Mouse (Mus musculus) embryonic facial prominence, embryonic 13.5 days (tissue): ENCODE measurements around the gene Ext2. TPM values are rescaled to one million over a fixed set of nuclear protein-coding genes. Genes with fewer than 3 reads are reported as not detected.

Experiments used
- ATAC-seq: fragments of 200-750 bp; cut with Nextera tagmentation; 2 replicates; pipeline ENCODE4 v1.8.0; 2017; ENCODE audit warnings: low read depth; ENCODE audit not compliant: insufficient number of reproducible peaks, insufficient read depth, low FRiP score, low TSS enrichment
- H3K27ac ChIP-seq: fragments of 300-500 bp; sonication (generic); 2 replicates; pipeline ENCODE4 v1.5.1; 2015; ENCODE audit warnings: moderate library complexity, mild to moderate bottlenecking, inconsistent platforms
- H3K27me3 ChIP-seq: fragments of 300-500 bp; sonication (generic); 2 replicates; pipeline ENCODE4 v1.6.1; 2015; ENCODE audit warnings: mild to moderate bottlenecking, inconsistent platforms
- H3K36me3 ChIP-seq: fragments of 300-500 bp; sonication (generic); 2 replicates; pipeline ENCODE4 v1.6.1; 2015; ENCODE audit warnings: mild to moderate bottlenecking, inconsistent platforms
- H3K4me1 ChIP-seq: fragments of 300-500 bp; sonication (generic); 2 replicates; pipeline ENCODE4 v1.6.1; 2015; ENCODE audit warnings: inconsistent platforms
- H3K4me2 ChIP-seq: fragments of 300-500 bp; sonication (generic); 2 replicates; pipeline ENCODE4 v1.6.1; 2015; ENCODE audit warnings: moderate library complexity, mild to moderate bottlenecking, inconsistent platforms
- H3K4me3 ChIP-seq: fragments of 300-500 bp; sonication (generic); 2 replicates; pipeline ENCODE4 v1.5.1; 2015; ENCODE audit warnings: mild to moderate bottlenecking, inconsistent platforms
- H3K9ac ChIP-seq: fragments of 300-500 bp; sonication (generic); 2 replicates; pipeline ENCODE4 v1.6.1; 2015; ENCODE audit warnings: mild to moderate bottlenecking, inconsistent platforms
- H3K9me3 ChIP-seq: fragments of 300-500 bp; sonication (generic); 2 replicates; pipeline ENCODE4 v1.6.1; 2016; ENCODE audit warnings: inconsistent platforms
- WGBS: fragments of 180-500 bp; shearing (Covaris S2); methylation state at CpG from one replicate; pipeline ENCODE4 v1.1.7; 2015; ENCODE audit warnings: mixed read lengths; 5-methylcytosine and 5-hydroxymethylcytosine counted together
- polyA plus RNA-seq: library from polyadenylated mRNA; unstranded; fragments of >200 nt; fragmentation: Nextera tagmentation; extraction: Ambion mirVana; gene quantifications from 2 replicates; pipeline ENCODE4 v1.2.1, GENCODE M21; 2015

Gene Ext2
- polyA plus RNA-seq, 1 experiment from 2014 or later, result 103 TPM

GRCm38 (mm10) chr2:93699346-93699745, 123.0 kb downstream of the Ext2 start:
- Histone ChIP-seq H3K4me3 (no peak overlapping the region), H3K4me1 (peaks cover 34% of the 10 kb centered on the region), H3K9me3 (no peaks in the 10 kb centered on the region), H3K4me2 (no peak overlapping the region), H3K27me3 (no peaks in the 10 kb centered on the region), H3K36me3 (peaks cover 33% of the 10 kb centered on the region), H3K27ac (no peak overlapping the region), H3K9ac (no peak overlapping the region)
- no peak for ATAC-seq
- WGBS, result 83% methylated on average over 2 of the region's 2 CpGs

GRCm38 (mm10) chr2:93696181-93696641, 126.2 kb downstream of the Ext2 start:
- Histone ChIP-seq H3K9me3 (no peaks in the 10 kb centered on the region), H3K27me3 (no peaks in the 10 kb centered on the region), H3K4me1 (peaks cover 55% of the 10 kb centered on the region), H3K9ac (peak overlapping the region; percentile 47), H3K27ac (peak overlapping the region; percentile 74), H3K4me2 (peak overlapping the region; percentile 46), H3K4me3 (no peak overlapping the region), H3K36me3 (peaks cover 4% of the 10 kb centered on the region)
- no peak for ATAC-seq
- WGBS, result 17% methylated on average over 10 of the region's 10 CpGs

- Histone ChIP-seq H3K27ac (peak overlapping the region; percentile 55; the same call in 1 of the 2 replicates), H3K27me3 (no peaks in the 10 kb centered on the region), H3K4me2 (no peak overlapping the region), H3K4me1 (peaks cover 83% of the 10 kb centered on the region), H3K9ac (no peak overlapping the region), H3K4me3 (no peak overlapping the region), H3K36me3 (no peaks in the 10 kb centered on the region), H3K9me3 (no peaks in the 10 kb centered on the region)
- ATAC-seq, result no peak
- 34% methylated on average over 4 of the region's 4 CpGs for WGBS
These were observed 129.3 kb downstream of the Ext2 start for GRCm38 (mm10) chr2:93693101-93693500.

- peak overlapping the region; percentile 77 for H3K27ac ChIP-seq
- 38% methylated on average over 9 of the region's 9 CpGs for WGBS
These were observed 132.1 kb downstream of the Ext2 start for GRCm38 (mm10) chr2:93690064-93690930.

GRCm38 (mm10) chr2:93683674-93684073, 138.7 kb downstream of the Ext2 start:
- 61% methylated on average over 8 of the region's 8 CpGs for WGBS
- Histone ChIP-seq H3K27ac (peak overlapping the region; percentile 40; the same call in 1 of the 2 replicates), H3K9me3 (no peaks in the 10 kb centered on the region), H3K27me3 (no peaks in the 10 kb centered on the region), H3K4me1 (peaks cover 51% of the 10 kb centered on the region), H3K9ac (no peak overlapping the region), H3K36me3 (peaks cover 11% of the 10 kb centered on the region), H3K4me2 (no peak overlapping the region), H3K4me3 (no peak overlapping the region)
- ATAC-seq, result 0 out of 2 replicates have a peak, but pooled peaks have one; percentile 23

More at GRCm38 (mm10) chr2:93690064-93690930, 132.1 kb downstream of the Ext2 start:
- Histone ChIP-seq H3K27me3 (no peaks in the 10 kb centered on the region), H3K4me1 (peaks cover 57% of the 10 kb centered on the region), H3K9ac (no peak overlapping the region), H3K4me2 (no peak overlapping the region), H3K9me3 (no peaks in the 10 kb centered on the region), H3K4me3 (no peak overlapping the region), H3K36me3 (no peaks in the 10 kb centered on the region)
- ATAC-seq, result peak; percentile 57

- H3K27ac ChIP-seq, result peak overlapping the region; percentile 34; the same call in 1 of the 2 replicates
- H3K4me1 ChIP-seq, result peaks cover 57% of the 10 kb centered on the region
- peaks cover 21% of the 10 kb centered on the region for H3K36me3 ChIP-seq
- no peak overlapping the region for H3K4me2 ChIP-seq
- 86% methylated on average over 7 of the region's 7 CpGs for WGBS
- H3K9me3 ChIP-seq, result no peaks in the 10 kb centered on the region
- H3K9ac ChIP-seq, result no peak overlapping the region
- H3K4me3 ChIP-seq, result no peak overlapping the region
- ATAC-seq, result no peak
- H3K27me3 ChIP-seq, result no peaks in the 10 kb centered on the region
These were observed 139.7 kb downstream of the Ext2 start for GRCm38 (mm10) chr2:93682601-93683202.

GRCm38 (mm10) chr2:93681321-93681720, 141.0 kb downstream of the Ext2 start:
- H3K9ac ChIP-seq, result no peak overlapping the region
- H3K4me1 ChIP-seq, result peaks cover 63% of the 10 kb centered on the region
- H3K4me2 ChIP-seq, result no peak overlapping the region
- WGBS, result 7% methylated on average over 5 of the region's 5 CpGs
- H3K27ac ChIP-seq, result peak overlapping the region; percentile 69; the same call in 1 of the 2 replicates
- peaks cover 34% of the 10 kb centered on the region for H3K36me3 ChIP-seq
- H3K9me3 ChIP-seq, result no peaks in the 10 kb centered on the region
- no peak overlapping the region for H3K4me3 ChIP-seq
- H3K27me3 ChIP-seq, result no peaks in the 10 kb centered on the region
- no peak for ATAC-seq

GRCm38 (mm10) chr2:93677231-93677630, 145.1 kb downstream of the Ext2 start:
- H3K4me3 ChIP-seq, result no peak overlapping the region

GRCm38 (mm10) chr2:93671573-93672184, 150.7 kb downstream of the Ext2 start:
- Histone ChIP-seq H3K9me3 (no peaks in the 10 kb centered on the region), H3K36me3 (peaks cover 75% of the 10 kb centered on the region), H3K4me3 (no peak overlapping the region), H3K9ac (0 out of 2 replicates have a peak overlapping the region, but pooled peaks have one; percentile 37), H3K4me2 (peak overlapping the region; percentile 5; the same call in 1 of the 2 replicates), H3K4me1 (peaks cover 59% of the 10 kb centered on the region), H3K27me3 (no peaks in the 10 kb centered on the region), H3K27ac (peak overlapping the region; percentile 78)
- peak; percentile 68 for ATAC-seq
- WGBS, result 32% methylated on average over 15 of the region's 15 CpGs

More at GRCm38 (mm10) chr2:93677231-93677630, 145.1 kb downstream of the Ext2 start:
- 0 out of 2 replicates have a peak overlapping the region, but pooled peaks have one; percentile 73 for H3K27ac ChIP-seq
- H3K4me1 ChIP-seq, result peaks cover 65% of the 10 kb centered on the region
- H3K4me2 ChIP-seq, result no peak overlapping the region
- no peaks in the 10 kb centered on the region for H3K9me3 ChIP-seq
- H3K9ac ChIP-seq, result no peak overlapping the region
- H3K36me3 ChIP-seq, result peaks cover 70% of the 10 kb centered on the region
- no peak for ATAC-seq
- 92% methylated on average over 14 of the region's 14 CpGs for WGBS
- H3K27me3 ChIP-seq, result no peaks in the 10 kb centered on the region

- H3K9ac ChIP-seq, result no peak overlapping the region
- no peaks in the 10 kb centered on the region for H3K9me3 ChIP-seq
- H3K4me3 ChIP-seq, result no peak overlapping the region
- peak overlapping the region; percentile 64; the same call in 1 of the 2 replicates for H3K27ac ChIP-seq
- peaks cover 82% of the 10 kb centered on the region for H3K4me1 ChIP-seq
- WGBS, result 32% methylated on average over 3 of the region's 3 CpGs
- H3K27me3 ChIP-seq, result no peaks in the 10 kb centered on the region
- no peak for ATAC-seq
- no peak overlapping the region for H3K4me2 ChIP-seq
- peaks cover 47% of the 10 kb centered on the region for H3K36me3 ChIP-seq
These were observed 156.1 kb downstream of the Ext2 start for GRCm38 (mm10) chr2:93666146-93666858.

- no peak for ATAC-seq
- Histone ChIP-seq H3K27me3 (no peaks in the 10 kb centered on the region), H3K36me3 (peaks cover 42% of the 10 kb centered on the region), H3K4me2 (no peak overlapping the region), H3K9me3 (no peaks in the 10 kb centered on the region), H3K27ac (peak overlapping the region; percentile 64; the same call in 1 of the 2 replicates), H3K9ac (no peak overlapping the region), H3K4me1 (peaks cover 82% of the 10 kb centered on the region), H3K4me3 (no peak overlapping the region)
- 62% methylated on average over 5 of the region's 5 CpGs for WGBS
These were observed 156.9 kb downstream of the Ext2 start for GRCm38 (mm10) chr2:93665472-93665871.
